Mouse (Mus musculus): ENCODE data around the gene Olfr548-ps1.

Olfr548-ps1 gene

DNA sequence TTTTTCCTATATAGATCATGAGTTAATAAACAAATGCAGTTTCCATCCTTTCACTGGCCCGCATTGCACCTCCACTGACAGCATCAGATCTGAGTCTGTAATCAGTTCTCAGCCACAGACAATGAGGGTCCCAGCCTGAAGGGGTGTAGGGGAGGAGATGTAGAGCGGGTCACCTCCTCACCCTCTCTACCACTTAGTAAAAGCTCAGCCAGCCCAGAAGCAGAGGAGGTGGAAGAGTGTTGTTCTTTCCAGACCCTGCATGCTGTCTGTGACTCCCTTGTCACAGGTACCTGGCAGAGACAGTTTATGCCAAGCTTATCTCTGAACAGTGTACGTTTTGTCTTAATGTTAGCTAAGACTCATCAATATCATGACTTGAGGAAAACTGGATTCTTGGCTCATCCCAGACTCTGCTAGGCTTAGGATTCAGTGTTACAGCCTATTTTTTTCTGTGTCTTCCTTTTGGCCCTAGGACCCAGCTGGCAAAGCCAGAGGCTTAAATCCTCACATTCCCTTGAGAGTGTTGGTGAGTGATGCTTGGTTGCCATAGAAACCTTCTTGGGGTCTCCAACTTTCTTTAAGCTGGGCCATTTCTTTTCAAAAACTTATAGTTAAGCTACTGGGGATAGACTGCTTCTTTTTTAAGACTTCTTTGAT lies 32.6 kb downstream of the Olfr548-ps1 start:
- DNase-seq (ENCODE audit: low read depth, low spot score): no peak

DNA sequence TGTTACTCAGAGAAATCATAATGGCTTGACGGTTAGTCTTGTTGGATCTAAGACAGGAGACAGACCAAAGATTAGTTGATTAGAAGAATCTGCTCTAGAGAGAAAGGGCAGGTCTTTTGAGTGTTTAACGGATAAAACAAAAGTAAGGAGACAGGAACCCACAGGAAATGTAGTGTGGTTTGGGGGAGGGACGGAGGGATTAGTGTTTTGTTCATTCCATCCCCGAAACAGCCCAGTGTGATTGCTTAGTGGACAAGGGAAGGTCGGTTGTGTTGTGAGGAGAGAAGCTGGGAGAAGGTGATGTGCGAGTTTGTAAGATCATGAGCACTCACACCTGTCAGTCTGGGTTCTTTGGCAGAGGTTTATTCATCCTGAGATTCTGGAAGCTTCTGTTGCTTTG lies 35.3 kb downstream of the Olfr548-ps1 start:
- DNase-seq (ENCODE audit: low read depth, low spot score): no peak

DNA sequence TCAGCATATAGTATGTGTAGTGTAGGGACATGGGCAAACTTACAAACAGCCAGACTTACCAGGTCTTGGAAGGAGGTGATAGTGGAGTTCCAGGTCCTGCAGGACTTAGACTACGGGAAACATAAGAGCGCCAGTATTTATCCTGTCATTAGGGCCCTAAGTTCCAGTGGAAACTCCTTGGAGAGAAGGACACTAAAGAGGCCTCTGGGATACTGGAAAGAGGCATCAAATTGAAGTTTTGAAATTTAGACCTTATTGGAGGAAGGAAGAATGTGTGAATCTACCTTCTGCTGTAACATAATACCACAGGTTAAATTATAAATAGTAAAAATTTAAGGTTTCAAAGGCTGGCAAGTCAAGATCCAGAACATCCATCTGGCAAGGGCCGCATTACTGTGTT lies 51.1 kb downstream of the Olfr548-ps1 start, which contains the start of gene Olfr551:
Olfr551 (minus strand) TSS at position 101 of the 400 bp plus-strand sequence.
- DNase-seq (ENCODE audit: low read depth, low spot score): no peak

Measured in retina, postnatal 7 days (tissue).